Mouse (Mus musculus): ENCODE data around the gene Ranbp17. TPM values are rescaled to one million over a fixed set of nuclear protein-coding genes. Genes with fewer than 3 reads are reported as not detected.
"Not testable (repeated sequence)": the region's sequence is repeated elsewhere in the genome, so short reads cannot be mapped to it uniquely, and the experiment has no call there.

Gene Ranbp17
- polyA plus RNA-seq, 1 experiment = 6.7 TPM

GRCm38 (mm10) chr11:33529576-33529975 lies 16.0 kb upstream of the Ranbp17 start:
- Histone ChIP-seq H3K27ac (ENCODE audit: insufficient read depth, low read length) (no peak overlapping the region), H3K4me1 (ENCODE audit: control insufficient read depth, insufficient read depth, low read length) (no peaks in the 10 kb centered on the region), H3K4me3 (ENCODE audit: insufficient read depth, low read length) (no peak overlapping the region)
- no peak for TF ChIP-seq POLR2A (IDR thresholded peaks at IDR 0.05; ENCODE audit: low read depth, low read length)
- TF ChIP-seq CTCF (IDR thresholded peaks at IDR 0.05; ENCODE audit: borderline replicate concordance, insufficient read depth, low read length) = no peak

GRCm38 (mm10) chr11:33512854-33513375 lies 631 bp downstream of the Ranbp17 start:
- peak; percentile 56 for TF ChIP-seq POLR2A (IDR thresholded peaks at IDR 0.05; ENCODE audit: low read depth, low read length)
- no peak for TF ChIP-seq CTCF (IDR thresholded peaks at IDR 0.05; ENCODE audit: borderline replicate concordance, insufficient read depth, low read length)
- Histone ChIP-seq H3K27ac (ENCODE audit: insufficient read depth, low read length) (no peak overlapping the region), H3K4me3 (ENCODE audit: insufficient read depth, low read length) (peak overlapping the region; percentile 50), H3K4me1 (ENCODE audit: control insufficient read depth, insufficient read depth, low read length) (no peaks in the 10 kb centered on the region)

GRCm38 (mm10) chr11:33509401-33509800 lies 4.1 kb downstream of the Ranbp17 start:
- Histone ChIP-seq H3K4me1 (ENCODE audit: control insufficient read depth, insufficient read depth, low read length) (no peaks in the 10 kb centered on the region), H3K4me3 (ENCODE audit: insufficient read depth, low read length) (no peak overlapping the region), H3K27ac (ENCODE audit: insufficient read depth, low read length) (no peak overlapping the region)
- TF ChIP-seq CTCF (IDR thresholded peaks at IDR 0.05; ENCODE audit: borderline replicate concordance, insufficient read depth, low read length) (no peak), POLR2A (IDR thresholded peaks at IDR 0.05; ENCODE audit: low read depth, low read length) (no peak)

- Histone ChIP-seq H3K4me1 (ENCODE audit: control insufficient read depth, insufficient read depth, low read length) (no peaks in the 10 kb centered on the region), H3K4me3 (ENCODE audit: insufficient read depth, low read length) (no peak overlapping the region), H3K27ac (ENCODE audit: insufficient read depth, low read length) (no peak overlapping the region)
- TF ChIP-seq POLR2A (IDR thresholded peaks at IDR 0.05; ENCODE audit: low read depth, low read length) = no peak
- TF ChIP-seq CTCF (IDR thresholded peaks at IDR 0.05; ENCODE audit: borderline replicate concordance, insufficient read depth, low read length) = no peak
Measured at GRCm38 (mm10) chr11:33485746-33486145, 27.8 kb downstream of the Ranbp17 start.

- H3K27ac ChIP-seq (ENCODE audit: insufficient read depth, low read length) = no peak overlapping the region
- H3K4me3 ChIP-seq (ENCODE audit: insufficient read depth, low read length) = no peak overlapping the region
- TF ChIP-seq POLR2A (IDR thresholded peaks at IDR 0.05; ENCODE audit: low read depth, low read length) (no peak), CTCF (IDR thresholded peaks at IDR 0.05; ENCODE audit: borderline replicate concordance, insufficient read depth, low read length) (no peak)
- peaks cover 2% of the 10 kb centered on the region for H3K4me1 ChIP-seq (ENCODE audit: control insufficient read depth, insufficient read depth, low read length)
Measured at GRCm38 (mm10) chr11:33480410-33480809, 33.1 kb downstream of the Ranbp17 start.

GRCm38 (mm10) chr11:33479209-33479608 lies 34.3 kb downstream of the Ranbp17 start:
- TF ChIP-seq POLR2A (IDR thresholded peaks at IDR 0.05; ENCODE audit: low read depth, low read length) (no peak), CTCF (IDR thresholded peaks at IDR 0.05; ENCODE audit: borderline replicate concordance, insufficient read depth, low read length) (no peak)
- no peak overlapping the region for H3K4me3 ChIP-seq (ENCODE audit: insufficient read depth, low read length)
- H3K27ac ChIP-seq (ENCODE audit: insufficient read depth, low read length) = no peak overlapping the region
- peaks cover 2% of the 10 kb centered on the region for H3K4me1 ChIP-seq (ENCODE audit: control insufficient read depth, insufficient read depth, low read length)

GRCm38 (mm10) chr11:33476634-33477033 lies 36.9 kb downstream of the Ranbp17 start:
- H3K4me1 ChIP-seq (ENCODE audit: control insufficient read depth, insufficient read depth, low read length) = peaks cover 2% of the 10 kb centered on the region
- H3K27ac ChIP-seq (ENCODE audit: insufficient read depth, low read length) = no peak overlapping the region
- no peak for TF ChIP-seq POLR2A (IDR thresholded peaks at IDR 0.05; ENCODE audit: low read depth, low read length)
- TF ChIP-seq CTCF (IDR thresholded peaks at IDR 0.05; ENCODE audit: borderline replicate concordance, insufficient read depth, low read length) = no peak
- no peak overlapping the region for H3K4me3 ChIP-seq (ENCODE audit: insufficient read depth, low read length)

- Histone ChIP-seq H3K4me1 (ENCODE audit: control insufficient read depth, insufficient read depth, low read length) (no peaks in the 10 kb centered on the region), H3K4me3 (ENCODE audit: insufficient read depth, low read length) (no peak overlapping the region), H3K27ac (ENCODE audit: insufficient read depth, low read length) (no peak overlapping the region)
- TF ChIP-seq POLR2A (IDR thresholded peaks at IDR 0.05; ENCODE audit: low read depth, low read length) = no peak
- TF ChIP-seq CTCF (IDR thresholded peaks at IDR 0.05; ENCODE audit: borderline replicate concordance, insufficient read depth, low read length) = no peak
Measured at GRCm38 (mm10) chr11:33461172-33461571, 52.4 kb downstream of the Ranbp17 start.

- Histone ChIP-seq H3K4me1 (ENCODE audit: control insufficient read depth, insufficient read depth, low read length) (no peaks in the 10 kb centered on the region), H3K4me3 (ENCODE audit: insufficient read depth, low read length) (no peak overlapping the region), H3K27ac (ENCODE audit: insufficient read depth, low read length) (no peak overlapping the region)
- TF ChIP-seq POLR2A (IDR thresholded peaks at IDR 0.05; ENCODE audit: low read depth, low read length) (no peak), CTCF (IDR thresholded peaks at IDR 0.05; ENCODE audit: borderline replicate concordance, insufficient read depth, low read length) (no peak)
Measured at GRCm38 (mm10) chr11:33454069-33454468, 59.5 kb downstream of the Ranbp17 start.

GRCm38 (mm10) chr11:33433813-33434212 lies 79.7 kb downstream of the Ranbp17 start:
- H3K4me1 ChIP-seq (ENCODE audit: control insufficient read depth, insufficient read depth, low read length) = no peaks in the 10 kb centered on the region
- H3K4me3 ChIP-seq (ENCODE audit: insufficient read depth, low read length) = no peak overlapping the region
- TF ChIP-seq CTCF (IDR thresholded peaks at IDR 0.05; ENCODE audit: borderline replicate concordance, insufficient read depth, low read length) = no peak
- no peak for TF ChIP-seq POLR2A (IDR thresholded peaks at IDR 0.05; ENCODE audit: low read depth, low read length)
- H3K27ac ChIP-seq (ENCODE audit: insufficient read depth, low read length) = no peak overlapping the region

GRCm38 (mm10) chr11:33428238-33428637 lies 85.3 kb downstream of the Ranbp17 start:
- H3K4me1 ChIP-seq (ENCODE audit: control insufficient read depth, insufficient read depth, low read length); H3K27ac ChIP-seq (ENCODE audit: insufficient read depth, low read length); H3K4me3 ChIP-seq (ENCODE audit: insufficient read depth, low read length): not testable (repeated sequence)

- H3K27ac ChIP-seq (ENCODE audit: insufficient read depth, low read length); H3K4me3 ChIP-seq (ENCODE audit: insufficient read depth, low read length); H3K4me1 ChIP-seq (ENCODE audit: control insufficient read depth, insufficient read depth, low read length): not testable (repeated sequence)
Measured at GRCm38 (mm10) chr11:33427789-33428188, 85.8 kb downstream of the Ranbp17 start.
